Mouse (Mus musculus) liver, adult 2 months (tissue): ENCODE data around the gene Tnni3k.

Source experiments
- CTCF ChIP-seq: fragments of 200-500 bp; IDR thresholded peaks from 2 replicates; pipeline ENCODE4 v1.5.1; 2011; ENCODE audit warnings: low read depth, low read length, control low read depth
- POLR2A ChIP-seq: fragments of 200-500 bp; IDR thresholded peaks from 2 replicates; pipeline ENCODE4 v1.6.1; 2011; ENCODE audit warnings: low read length, control low read depth; ENCODE audit not compliant: insufficient read depth; ENCODE audit errors: extremely low read depth

- TF ChIP-seq CTCF (no peak), POLR2A (no peak)
These were observed 76.1 kb downstream of the Tnni3k start for GRCm38 (mm10) chr3:154979101-154979500.
